Mouse (Mus musculus): ENCODE data around the gene Dok5. TPM values are rescaled to one million over a fixed set of nuclear protein-coding genes. Genes with fewer than 3 reads are reported as not detected.

Gene Dok5
- polyA plus RNA-seq, 1 experiment from 2014 or later = 11.8 TPM

- Histone ChIP-seq H3K27ac (replicated peaks) (no peak overlapping the region), H3K9me3 (peaks cover 4% of the 10 kb centered on the region; the same call in 1 of the 2 replicates), H3K27me3 (replicated peaks; ENCODE audit: low read depth, poor library complexity, severe bottlenecking) (0 out of 2 replicates have a peak, but pooled peaks cover 2% of the 10 kb centered on the region), H3K4me1 (peaks cover 9% of the 10 kb centered on the region), H3K36me3 (replicated peaks) (no peaks in the 10 kb centered on the region), H3K4me3 (no peak overlapping the region)
- no peak for DNase-seq (ENCODE audit: low spot score)
- 90% methylated on average over 3 of the region's 3 CpGs for WGBS
Observed at GRCm38 (mm10) chr2:170748901-170749300, 17.3 kb downstream of the Dok5 start.

- no peak overlapping the region for H3K27ac ChIP-seq (replicated peaks)
- DNase-seq (ENCODE audit: low spot score) = no peak
- WGBS = 79% methylated on average over 10 of the region's 10 CpGs
Observed at GRCm38 (mm10) chr2:170752191-170752850, 20.7 kb downstream of the Dok5 start.

GRCm38 (mm10) chr2:170755817-170756216 lies 24.2 kb downstream of the Dok5 start:
- 0 out of 2 replicates have a peak, but pooled peaks cover 2% of the 10 kb centered on the region for H3K27me3 ChIP-seq (replicated peaks; ENCODE audit: low read depth, poor library complexity, severe bottlenecking)
- 46% methylated on average over 2 of the region's 2 CpGs for WGBS
- no peak overlapping the region for H3K4me3 ChIP-seq
- peak; percentile 34 for DNase-seq (ENCODE audit: low spot score)
- H3K9me3 ChIP-seq = no peaks in the 10 kb centered on the region
- no peaks in the 10 kb centered on the region for H3K36me3 ChIP-seq (replicated peaks)
- H3K27ac ChIP-seq (replicated peaks) = peak overlapping the region; percentile 19; the same call in 1 of the 2 replicates
- H3K4me1 ChIP-seq = peaks cover 35% of the 10 kb centered on the region

More at GRCm38 (mm10) chr2:170752191-170752850, 20.7 kb downstream of the Dok5 start:
- no peaks in the 10 kb centered on the region for H3K36me3 ChIP-seq (replicated peaks)
- H3K27me3 ChIP-seq (replicated peaks; ENCODE audit: low read depth, poor library complexity, severe bottlenecking) = 0 out of 2 replicates have a peak, but pooled peaks cover 2% of the 10 kb centered on the region
- no peaks in the 10 kb centered on the region for H3K9me3 ChIP-seq
- no peak overlapping the region for H3K4me3 ChIP-seq
- H3K4me1 ChIP-seq = peaks cover 26% of the 10 kb centered on the region

- DNase-seq (ENCODE audit: low spot score) = no peak
- WGBS = 77% methylated on average over 7 of the region's 7 CpGs
- Histone ChIP-seq H3K36me3 (replicated peaks) (no peaks in the 10 kb centered on the region), H3K4me1 (peaks cover 35% of the 10 kb centered on the region), H3K9me3 (no peaks in the 10 kb centered on the region), H3K27me3 (replicated peaks; ENCODE audit: low read depth, poor library complexity, severe bottlenecking) (0 out of 2 replicates have a peak, but pooled peaks cover 2% of the 10 kb centered on the region), H3K4me3 (no peak overlapping the region), H3K27ac (replicated peaks) (peak overlapping the region; percentile 72; the same call in 1 of the 2 replicates)
Observed at GRCm38 (mm10) chr2:170756667-170757066, 25.1 kb downstream of the Dok5 start.

- H3K4me3 ChIP-seq = no peak overlapping the region
- WGBS = 39% methylated on average over 14 of the region's 14 CpGs
- peak; percentile 30 for DNase-seq (ENCODE audit: low spot score)
- no peaks in the 10 kb centered on the region for H3K27me3 ChIP-seq (replicated peaks; ENCODE audit: low read depth, poor library complexity, severe bottlenecking)
- peak overlapping the region; percentile 72 for H3K27ac ChIP-seq (replicated peaks)
- no peaks in the 10 kb centered on the region for H3K9me3 ChIP-seq
- peaks cover 35% of the 10 kb centered on the region for H3K4me1 ChIP-seq
- H3K36me3 ChIP-seq (replicated peaks) = no peaks in the 10 kb centered on the region
Observed at GRCm38 (mm10) chr2:170757228-170757875, 25.7 kb downstream of the Dok5 start.

- H3K27me3 ChIP-seq (replicated peaks; ENCODE audit: low read depth, poor library complexity, severe bottlenecking) = no peaks in the 10 kb centered on the region
- no peak overlapping the region for H3K4me3 ChIP-seq
- DNase-seq (ENCODE audit: low spot score) = no peak
- 87% methylated on average over 5 of the region's 5 CpGs for WGBS
- peak overlapping the region; percentile 72; the same call in 1 of the 2 replicates for H3K27ac ChIP-seq (replicated peaks)
- no peaks in the 10 kb centered on the region for H3K9me3 ChIP-seq
- peaks cover 35% of the 10 kb centered on the region for H3K4me1 ChIP-seq
- H3K36me3 ChIP-seq (replicated peaks) = no peaks in the 10 kb centered on the region
Observed at GRCm38 (mm10) chr2:170758201-170758600, 26.6 kb downstream of the Dok5 start.

- no peak overlapping the region for H3K4me3 ChIP-seq
- DNase-seq (ENCODE audit: low spot score) = no peak
- peaks cover 5% of the 10 kb centered on the region; the same call in 1 of the 2 replicates for H3K4me1 ChIP-seq
- no peaks in the 10 kb centered on the region for H3K36me3 ChIP-seq (replicated peaks)
- H3K27me3 ChIP-seq (replicated peaks; ENCODE audit: low read depth, poor library complexity, severe bottlenecking) = no peaks in the 10 kb centered on the region
- no peaks in the 10 kb centered on the region for H3K9me3 ChIP-seq
- WGBS = 83% methylated on average over 3 of the region's 3 CpGs
- no peak overlapping the region for H3K27ac ChIP-seq (replicated peaks)
Observed at GRCm38 (mm10) chr2:170764704-170765103, 33.1 kb downstream of the Dok5 start.

GRCm38 (mm10) chr2:170767243-170767642 lies 35.6 kb downstream of the Dok5 start:
- H3K4me3 ChIP-seq = no peak overlapping the region
- no peak for DNase-seq (ENCODE audit: low spot score)
- 0 out of 2 replicates have a peak, but pooled peaks cover 7% of the 10 kb centered on the region for H3K27me3 ChIP-seq (replicated peaks; ENCODE audit: low read depth, poor library complexity, severe bottlenecking)
- WGBS = 75% methylated on average over 8 of the region's 8 CpGs
- no peaks in the 10 kb centered on the region for H3K36me3 ChIP-seq (replicated peaks)
- H3K4me1 ChIP-seq = peaks cover 25% of the 10 kb centered on the region
- no peak overlapping the region for H3K27ac ChIP-seq (replicated peaks)
- no peaks in the 10 kb centered on the region for H3K9me3 ChIP-seq

- WGBS = 80% methylated on average over 6 of the region's 6 CpGs
- Histone ChIP-seq H3K4me3 (no peak overlapping the region), H3K27me3 (replicated peaks; ENCODE audit: low read depth, poor library complexity, severe bottlenecking) (0 out of 2 replicates have a peak, but pooled peaks cover 7% of the 10 kb centered on the region), H3K36me3 (replicated peaks) (no peaks in the 10 kb centered on the region), H3K9me3 (no peaks in the 10 kb centered on the region), H3K4me1 (peaks cover 36% of the 10 kb centered on the region), H3K27ac (replicated peaks) (0 out of 2 replicates have a peak overlapping the region, but pooled peaks have one; percentile 37)
- DNase-seq (ENCODE audit: low spot score) = no peak
Observed at GRCm38 (mm10) chr2:170768699-170769098, 37.1 kb downstream of the Dok5 start.

GRCm38 (mm10) chr2:170771555-170771954 lies 39.9 kb downstream of the Dok5 start:
- H3K4me3 ChIP-seq = no peak overlapping the region
- H3K9me3 ChIP-seq = no peaks in the 10 kb centered on the region
- no peaks in the 10 kb centered on the region for H3K36me3 ChIP-seq (replicated peaks)
- 0 out of 2 replicates have a peak, but pooled peaks cover 7% of the 10 kb centered on the region for H3K27me3 ChIP-seq (replicated peaks; ENCODE audit: low read depth, poor library complexity, severe bottlenecking)
- peak overlapping the region; percentile 79 for H3K27ac ChIP-seq (replicated peaks)
- 6% methylated on average over 1 of the region's 1 CpGs for WGBS
- no peak for DNase-seq (ENCODE audit: low spot score)
- H3K4me1 ChIP-seq = peaks cover 36% of the 10 kb centered on the region

GRCm38 (mm10) chr2:170772126-170772884 lies 40.7 kb downstream of the Dok5 start:
- Histone ChIP-seq H3K4me3 (peak overlapping the region; percentile 43), H3K9me3 (no peaks in the 10 kb centered on the region), H3K27ac (replicated peaks) (peak overlapping the region; percentile 79), H3K27me3 (replicated peaks; ENCODE audit: low read depth, poor library complexity, severe bottlenecking) (0 out of 2 replicates have a peak, but pooled peaks cover 7% of the 10 kb centered on the region), H3K36me3 (replicated peaks) (no peaks in the 10 kb centered on the region), H3K4me1 (peaks cover 44% of the 10 kb centered on the region)
- 5% methylated on average over 19 of the region's 19 CpGs for WGBS
- DNase-seq (ENCODE audit: low spot score) = peak; percentile 61

- no peaks in the 10 kb centered on the region for H3K9me3 ChIP-seq
- H3K27me3 ChIP-seq (replicated peaks; ENCODE audit: low read depth, poor library complexity, severe bottlenecking) = 0 out of 2 replicates have a peak, but pooled peaks cover 7% of the 10 kb centered on the region
- WGBS = 34% methylated on average over 8 of the region's 8 CpGs
- H3K27ac ChIP-seq (replicated peaks) = peak overlapping the region; percentile 79
- DNase-seq (ENCODE audit: low spot score) = no peak
- H3K36me3 ChIP-seq (replicated peaks) = no peaks in the 10 kb centered on the region
- no peak overlapping the region for H3K4me3 ChIP-seq
- H3K4me1 ChIP-seq = peaks cover 45% of the 10 kb centered on the region
Observed at GRCm38 (mm10) chr2:170772885-170773270, 41.3 kb downstream of the Dok5 start.

Measured in embryonic facial prominence, embryonic 10.5 days (tissue).